Mouse (Mus musculus) common myeloid progenitor, adult 5-6 weeks (primary cell): ENCODE data around the gene Ppp2r5d. TPM values are rescaled to one million over a fixed set of nuclear protein-coding genes. Genes with fewer than 3 reads are reported as not detected.

Source experiments
- ATAC-seq: replicated peaks from 2 replicates; pipeline ENCODE4 v1.8.0; 2016; ENCODE audit warnings: low read depth, mild to moderate bottlenecking, moderate TSS enrichment, inconsistent platforms; ENCODE audit not compliant: poor library complexity, severe bottlenecking
- total RNA-seq: library from RNA; stranded (forward); fragments of 200-1000, 187-1606 nt; gene quantifications from 2 replicates; pipeline ENCODE4 v1.2.3, GENCODE M21; 2017

Gene Ppp2r5d
- total RNA-seq, 1 experiment from 2014 or later, result 45.4 TPM

GRCm38 (mm10) chr17:46682654-46683389, 22.1 kb downstream of the Ppp2r5d start:
- no peak for ATAC-seq

GRCm38 (mm10) chr17:46681466-46682118, 23.3 kb downstream of the Ppp2r5d start:
- no peak for ATAC-seq

- peak; percentile 95 for ATAC-seq
Observed at GRCm38 (mm10) chr17:46680760-46681373, 24.0 kb downstream of the Ppp2r5d start, which contains the start of gene Klhdc3. Gene Klhdc3 (minus strand): TSS chr17:46680914.

GRCm38 (mm10) chr17:46679843-46680759, 24.8 kb downstream of the Ppp2r5d start:
- ATAC-seq, result peak; percentile 42

- no peak for ATAC-seq
Observed at GRCm38 (mm10) chr17:46678911-46679310, 26.0 kb downstream of the Ppp2r5d start.

GRCm38 (mm10) chr17:46678416-46678815, 26.5 kb downstream of the Ppp2r5d start, which contains the start of gene Mea1:
Gene Mea1 (plus strand): TSS chr17:46678793.
- ATAC-seq, result no peak

- no peak for ATAC-seq
Observed at GRCm38 (mm10) chr17:46674530-46675283, 30.2 kb downstream of the Ppp2r5d start.

GRCm38 (mm10) chr17:46673850-46674529, 30.9 kb downstream of the Ppp2r5d start, which contains the start of gene Rrp36:
Gene Rrp36 (minus strand): TSS chr17:46674352.
- peak; percentile 97 for ATAC-seq

- no peak for ATAC-seq
Observed at GRCm38 (mm10) chr17:46669911-46670310, 35.0 kb downstream of the Ppp2r5d start.

- ATAC-seq, result no peak
Observed at GRCm38 (mm10) chr17:46667712-46668111, 37.2 kb downstream of the Ppp2r5d start.

- ATAC-seq, result no peak
Observed at GRCm38 (mm10) chr17:46662730-46663129, 42.2 kb downstream of the Ppp2r5d start.

GRCm38 (mm10) chr17:46661981-46662380, 42.9 kb downstream of the Ppp2r5d start:
- ATAC-seq, result no peak

GRCm38 (mm10) chr17:46661351-46661750, 43.6 kb downstream of the Ppp2r5d start:
- no peak for ATAC-seq

- no peak for ATAC-seq
Observed at GRCm38 (mm10) chr17:46656054-46656453, 48.9 kb downstream of the Ppp2r5d start.

GRCm38 (mm10) chr17:46651755-46652547, 53.0 kb downstream of the Ppp2r5d start:
- ATAC-seq, result no peak

GRCm38 (mm10) chr17:46651292-46651691, 53.6 kb downstream of the Ppp2r5d start:
- ATAC-seq, result no peak

- peak; percentile 75 for ATAC-seq
Observed at GRCm38 (mm10) chr17:46650232-46651031, 54.5 kb downstream of the Ppp2r5d start, which contains the start of gene Cul7. Gene Cul7 (plus strand): TSS chr17:46650337.
